Mouse (Mus musculus) forebrain, embryonic 16.5 days (tissue): ENCODE measurements at regions not wholly inside any gene's neighbourhood (a gene's known extent, or its start where the extent isn't known, plus 50 kb on each side); places are given as distances from the start of the nearest gene placed in this dataset.

Source experiments
- ATAC-seq: fragments of 200-750 bp; cut with Nextera tagmentation; 2 replicates; pipeline ENCODE4 v1.8.0; 2017; ENCODE audit warnings: mild to moderate bottlenecking, moderate library complexity
- H3K27ac ChIP-seq: fragments of 300-500 bp; sonication (generic); 2 replicates; pipeline ENCODE4 v1.5.1; 2014; ENCODE audit warnings: low read length, control low read depth
- H3K27me3 ChIP-seq: fragments of 300-500 bp; sonication (generic); replicated peaks from 2 replicates; pipeline ENCODE4 v1.6.1; 2014; ENCODE audit warnings: low read length; ENCODE audit not compliant: control insufficient read depth, insufficient read depth
- H3K36me3 ChIP-seq: fragments of 300-500 bp; sonication (generic); 2 replicates; pipeline ENCODE4 v1.6.1; 2014; ENCODE audit not compliant: control insufficient read depth, insufficient read depth
- H3K4me1 ChIP-seq: fragments of 300-500 bp; sonication (generic); replicated peaks from 2 replicates; pipeline ENCODE4 v1.6.1; 2014; ENCODE audit warnings: low read length; ENCODE audit not compliant: control insufficient read depth, insufficient read depth
- H3K4me2 ChIP-seq: fragments of 300-500 bp; sonication (generic); 2 replicates; pipeline ENCODE4 v1.6.1; 2014; ENCODE audit warnings: mild to moderate bottlenecking, low read length, control low read depth
- H3K4me3 ChIP-seq: fragments of 300-500 bp; sonication (generic); replicated peaks from 2 replicates; pipeline ENCODE4 v1.5.1; 2014; ENCODE audit warnings: mild to moderate bottlenecking, low read length, control low read depth
- H3K9ac ChIP-seq: fragments of 300-500 bp; sonication (generic); replicated peaks from 2 replicates; pipeline ENCODE4 v1.6.1; 2014; ENCODE audit warnings: low read depth, low read length, control low read depth
- H3K9me3 ChIP-seq: fragments of 300-500 bp; sonication (generic); 2 replicates; pipeline ENCODE4 v1.6.1; 2016; ENCODE audit warnings: low read length; ENCODE audit not compliant: control insufficient read depth
- WGBS: fragments of 180-500 bp; shearing (Covaris S2); extraction: QIAGEN DNeasy Blood & Tissue Kit; methylation state at CpG from one replicate; pipeline ENCODE4 v1.1.7; 2014; 5-methylcytosine and 5-hydroxymethylcytosine counted together

- no peak for ATAC-seq
- WGBS: 56% methylated on average over 4 of the region's 4 CpGs
- Histone ChIP-seq H3K4me3 (no peak overlapping the region), H3K4me1 (peaks cover 18% of the 10 kb centered on the region), H3K4me2 (no peak overlapping the region), H3K27ac (no peak overlapping the region), H3K9ac (no peak overlapping the region), H3K9me3 (no peaks in the 10 kb centered on the region), H3K27me3 (no peaks in the 10 kb centered on the region), H3K36me3 (no peaks in the 10 kb centered on the region)
Measured at GRCm38 (mm10) chr17:9888494-9888893, 219.0 kb upstream of the Pabpc6 start.

- 33% methylated on average over 7 of the region's 7 CpGs for WGBS
- no peaks in the 10 kb centered on the region for H3K9me3 ChIP-seq
Measured at GRCm38 (mm10) chr17:9885110-9885509, 215.6 kb upstream of the Pabpc6 start.

GRCm38 (mm10) chr17:9882639-9883226 is 213.2 kb upstream of the Pabpc6 start:
- Histone ChIP-seq H3K27me3 (no peaks in the 10 kb centered on the region), H3K4me1 (peaks cover 20% of the 10 kb centered on the region), H3K27ac (0 out of 2 replicates have a peak overlapping the region, but pooled peaks have one; percentile 18), H3K9me3 (no peaks in the 10 kb centered on the region), H3K36me3 (no peaks in the 10 kb centered on the region), H3K9ac (no peak overlapping the region), H3K4me2 (no peak overlapping the region), H3K4me3 (no peak overlapping the region)
- WGBS: 12% methylated on average over 9 of the region's 9 CpGs
- no peak for ATAC-seq

More at GRCm38 (mm10) chr17:9885110-9885509, 215.6 kb upstream of the Pabpc6 start:
- Histone ChIP-seq H3K36me3 (no peaks in the 10 kb centered on the region), H3K27me3 (no peaks in the 10 kb centered on the region), H3K4me1 (peaks cover 21% of the 10 kb centered on the region), H3K9ac (0 out of 2 replicates have a peak overlapping the region, but pooled peaks have one; percentile 14), H3K27ac (peak overlapping the region; percentile 42; the same call in 1 of the 2 replicates), H3K4me2 (no peak overlapping the region), H3K4me3 (no peak overlapping the region)
- peak; percentile 56 for ATAC-seq

- ATAC-seq: peak; percentile 83
- Histone ChIP-seq H3K4me2 (no peak overlapping the region), H3K9ac (no peak overlapping the region), H3K4me1 (peaks cover 17% of the 10 kb centered on the region), H3K9me3 (no peaks in the 10 kb centered on the region), H3K36me3 (no peaks in the 10 kb centered on the region), H3K27me3 (no peaks in the 10 kb centered on the region), H3K27ac (peak overlapping the region; percentile 78), H3K4me3 (no peak overlapping the region)
- 17% methylated on average over 12 of the region's 12 CpGs for whole genome bisulfite sequencing
Measured at GRCm38 (mm10) chr17:9879556-9880206, 210.2 kb upstream of the Pabpc6 start.

- H3K27ac ChIP-seq: peak overlapping the region; percentile 60
- no peak overlapping the region for H3K9ac ChIP-seq
- no peaks in the 10 kb centered on the region for H3K9me3 ChIP-seq
- no peak overlapping the region for H3K4me3 ChIP-seq
- ATAC-seq: no peak
- H3K4me2 ChIP-seq: no peak overlapping the region
- no peaks in the 10 kb centered on the region for H3K27me3 ChIP-seq
- 45% methylated on average over 10 of the region's 10 CpGs for WGBS
- no peaks in the 10 kb centered on the region for H3K36me3 ChIP-seq
- peaks cover 11% of the 10 kb centered on the region for H3K4me1 ChIP-seq
Measured at GRCm38 (mm10) chr17:9873695-9874094, 204.2 kb upstream of the Pabpc6 start.

- no peak overlapping the region for H3K4me2 ChIP-seq
- ATAC-seq: no peak
- H3K4me3 ChIP-seq: no peak overlapping the region
- H3K4me1 ChIP-seq: peaks cover 11% of the 10 kb centered on the region
- H3K9me3 ChIP-seq: no peaks in the 10 kb centered on the region
- H3K9ac ChIP-seq: no peak overlapping the region
- no peaks in the 10 kb centered on the region for H3K36me3 ChIP-seq
- H3K27me3 ChIP-seq: no peaks in the 10 kb centered on the region
- H3K27ac ChIP-seq: no peak overlapping the region
- 88% methylated on average over 3 of the region's 3 CpGs for WGBS
Measured at GRCm38 (mm10) chr17:9870237-9870636, 200.7 kb upstream of the Pabpc6 start.

GRCm38 (mm10) chr17:9868747-9869281 is 199.3 kb upstream of the Pabpc6 start:
- Histone ChIP-seq H3K36me3 (no peaks in the 10 kb centered on the region), H3K27ac (no peak overlapping the region), H3K4me2 (no peak overlapping the region), H3K4me1 (peaks cover 4% of the 10 kb centered on the region), H3K27me3 (no peaks in the 10 kb centered on the region), H3K9me3 (no peaks in the 10 kb centered on the region), H3K9ac (no peak overlapping the region), H3K4me3 (no peak overlapping the region)
- 91% methylated on average over 11 of the region's 11 CpGs for WGBS
- no peak for ATAC-seq

- no peak overlapping the region for H3K27ac ChIP-seq
Measured at GRCm38 (mm10) chr17:9864254-9864653, 194.7 kb upstream of the Pabpc6 start.

GRCm38 (mm10) chr17:9861923-9862854 is 192.7 kb upstream of the Pabpc6 start:
- Histone ChIP-seq H3K27me3 (no peaks in the 10 kb centered on the region), H3K27ac (peak overlapping the region; percentile 52), H3K36me3 (no peaks in the 10 kb centered on the region), H3K9me3 (no peaks in the 10 kb centered on the region), H3K9ac (no peak overlapping the region), H3K4me3 (no peak overlapping the region), H3K4me1 (peaks cover 10% of the 10 kb centered on the region), H3K4me2 (no peak overlapping the region)
- WGBS: 51% methylated on average over 15 of the region's 15 CpGs
- peak; percentile 31; the same call in 1 of the 2 replicates for ATAC-seq

More at GRCm38 (mm10) chr17:9864254-9864653, 194.7 kb upstream of the Pabpc6 start:
- Histone ChIP-seq H3K36me3 (no peaks in the 10 kb centered on the region), H3K4me2 (no peak overlapping the region), H3K9ac (no peak overlapping the region), H3K4me3 (no peak overlapping the region), H3K4me1 (peaks cover 10% of the 10 kb centered on the region), H3K9me3 (no peaks in the 10 kb centered on the region), H3K27me3 (no peaks in the 10 kb centered on the region)
- no peak for ATAC-seq
- WGBS: 68% methylated on average over 10 of the region's 10 CpGs
